Comparison of ENCODE assay signal across 8 mouse cellular contexts in genomic region chr17:78915772-78916171, GRCm38 (mm10). TPM values are rescaled to one million over a fixed set of nuclear protein-coding genes. Genes with fewer than 3 reads are reported as not detected.
A peak's percentile ranks its signal among the peaks of the same experiment; 100 is the strongest.
DNase-seq lines count a peak whose midpoint lies in the region; ATAC-seq and TF ChIP-seq lines count a peak whose summit lies in the region.

No protein-coding gene starts in this region.

- no peaks in the 10 kb centered on the region for H3K9me3 ChIP-seq in lung, postnatal 0 days (ENCODE audit: low read length)
- H3K9me3 ChIP-seq in embryonic facial prominence, embryonic 10.5 days, result no peaks in the 10 kb centered on the region
- no peaks in the 10 kb centered on the region for H3K9me3 ChIP-seq in intestine, embryonic 16.5 days (ENCODE audit: control insufficient read depth, low read length)

- DNase-seq in lung, postnatal 0 days (ENCODE audit: low spot score), result no peak
- no peak for DNase-seq in lung, postnatal 14 days
- no peak for DNase-seq in embryonic facial prominence, embryonic 10.5 days (ENCODE audit: low spot score)
- DNase-seq in retina, embryonic 14.5 days (ENCODE audit: low spot score), result peak; percentile 11
- DNase-seq in adrenal gland, adult (ENCODE audit: inconsistent age in 2 of 2, low spot score in 1 of 2), result no peak
- no peak for DNase-seq in layer of hippocampus, adult 8-10 months (ENCODE audit: low spot score in 2 of 2)
- DNase-seq in yolk sac, embryonic 10.5 days (ENCODE audit: low spot score), result no peak

- no peak for ATAC-seq in lung, postnatal 0 days
- ATAC-seq in intestine, embryonic 16.5 days, result peak; percentile 27

- WGBS in lung, postnatal 0 days, result 51% methylated on average over 6 of the region's 6 CpGs
- WGBS in embryonic facial prominence, embryonic 10.5 days, result 56% methylated on average over 6 of the region's 6 CpGs
- 49% methylated on average over 6 of the region's 6 CpGs for WGBS in intestine, embryonic 16.5 days

- H3K4me1 ChIP-seq in lung, postnatal 0 days (ENCODE audit: insufficient read depth, low read depth, low read length), result peaks cover 5% of the 10 kb centered on the region; the same call in 1 of the 2 replicates
- H3K4me1 ChIP-seq in embryonic facial prominence, embryonic 10.5 days, result peaks cover 20% of the 10 kb centered on the region
- H3K4me1 ChIP-seq in intestine, embryonic 16.5 days (ENCODE audit: control insufficient read depth, insufficient read depth, low read length), result peaks cover 8% of the 10 kb centered on the region; the same call in 1 of the 2 replicates

- H3K4me3 ChIP-seq in lung, postnatal 0 days (ENCODE audit: low read depth, low read length), result peak overlapping the region; percentile 67
- peak overlapping the region; percentile 70 for H3K4me3 ChIP-seq in embryonic facial prominence, embryonic 10.5 days
- H3K4me3 ChIP-seq in intestine, embryonic 16.5 days (ENCODE audit: low read length), result peak overlapping the region; percentile 68

- no peak for TF ChIP-seq EP300 in lung, postnatal 0 days (IDR thresholded peaks at IDR 0.05)

- H3K27me3 ChIP-seq in lung, postnatal 0 days (replicated peaks; ENCODE audit: insufficient read depth, low read length), result no peaks in the 10 kb centered on the region
- H3K27me3 ChIP-seq in embryonic facial prominence, embryonic 10.5 days (replicated peaks; ENCODE audit: low read depth, poor library complexity, severe bottlenecking), result no peaks in the 10 kb centered on the region
- H3K27me3 ChIP-seq in intestine, embryonic 16.5 days (replicated peaks; ENCODE audit: control insufficient read depth, insufficient read depth, low read length), result no peaks in the 10 kb centered on the region

- peak overlapping the region; percentile 88; the same call in 1 of the 2 replicates for H3K27ac ChIP-seq in lung, postnatal 0 days (ENCODE audit: low read length)
- H3K27ac ChIP-seq in embryonic facial prominence, embryonic 10.5 days (replicated peaks), result peak overlapping the region; percentile 87
- H3K27ac ChIP-seq in intestine, embryonic 16.5 days (ENCODE audit: low read length), result 0 out of 2 replicates have a peak overlapping the region, but pooled peaks have one; percentile 8

- H3K36me3 ChIP-seq in lung, postnatal 0 days (ENCODE audit: insufficient read depth, low read length), result peaks cover 12% of the 10 kb centered on the region
- peaks cover 32% of the 10 kb centered on the region for H3K36me3 ChIP-seq in embryonic facial prominence, embryonic 10.5 days (replicated peaks)
- H3K36me3 ChIP-seq in intestine, embryonic 16.5 days (ENCODE audit: control insufficient read depth, insufficient read depth, low read length), result peaks cover 8% of the 10 kb centered on the region; the same call in 1 of the 2 replicates

- peak overlapping the region; percentile 60; the same call in 1 of the 2 replicates for H3K9ac ChIP-seq in lung, postnatal 0 days (replicated peaks; ENCODE audit: low read depth)
- peak overlapping the region; percentile 90 for H3K9ac ChIP-seq in intestine, embryonic 16.5 days (ENCODE audit: low read depth, low read length)

- TF ChIP-seq CTCF in lung, postnatal 0 days (IDR thresholded peaks at IDR 0.05), result no peak

- peak overlapping the region; percentile 84 for H3K4me2 ChIP-seq in lung, postnatal 0 days (replicated peaks; ENCODE audit: low read depth, low read length)
- H3K4me2 ChIP-seq in intestine, embryonic 16.5 days (ENCODE audit: low read depth, low read length), result peak overlapping the region; percentile 75

RNA-seq across cellular contexts. Expression of gene Cebpzos, which starts 0.5 kb away (rescaled TPM):
- polyA plus RNA-seq in lung, postnatal 0 days (2015; fragmentation: Nextera tagmentation; extraction: Ambion mirVana), result 67.5 and 68.1 TPM in 2 replicates
- 99.2 and 102 TPM in 2 replicates for polyA plus RNA-seq in embryonic facial prominence, embryonic 10.5 days (2016; fragmentation: Nextera tagmentation; extraction: Ambion mirVana)
- 120 and 124 TPM in 2 replicates for polyA plus RNA-seq in intestine, embryonic 16.5 days (2015; fragmentation: Nextera tagmentation; extraction: Ambion mirVana)
- 10 to 100 TPM; 25.3 to 28.4 (median 26.6) TPM for total RNA-seq in layer of hippocampus, adult 8-10 months (2022)

RNA-seq across cellular contexts. Expression of gene Sult6b1, which starts 9.0 kb away (rescaled TPM):
- polyA plus RNA-seq in lung, postnatal 0 days (2015; fragmentation: Nextera tagmentation; extraction: Ambion mirVana), result 0.10 TPM in 1 of 2 replicates, not detected in the other
- 0.19 TPM in 1 of 2 replicates, not detected in the other for polyA plus RNA-seq in embryonic facial prominence, embryonic 10.5 days (2016; fragmentation: Nextera tagmentation; extraction: Ambion mirVana)
- 0.12 and 0.18 TPM in 2 replicates for polyA plus RNA-seq in intestine, embryonic 16.5 days (2015; fragmentation: Nextera tagmentation; extraction: Ambion mirVana)
- total RNA-seq in layer of hippocampus, adult 8-10 months (2022), result under 1 TPM in 1 of 4 experiments, not detected in 3; 0.49 TPM

RNA-seq across cellular contexts. Expression of gene Cebpz, which starts 21.1 kb away (rescaled TPM):
- polyA plus RNA-seq in lung, postnatal 0 days (2015; fragmentation: Nextera tagmentation; extraction: Ambion mirVana), result 43.4 and 47.6 TPM in 2 replicates
- polyA plus RNA-seq in embryonic facial prominence, embryonic 10.5 days (2016; fragmentation: Nextera tagmentation; extraction: Ambion mirVana), result 57.8 and 66.2 TPM in 2 replicates
- 38.9 and 41.7 TPM in 2 replicates for polyA plus RNA-seq in intestine, embryonic 16.5 days (2015; fragmentation: Nextera tagmentation; extraction: Ambion mirVana)
- 10 to 100 TPM; 30.9 to 40.3 (median 34.4) TPM for total RNA-seq in layer of hippocampus, adult 8-10 months (2022)

RNA-seq across cellular contexts. Expression of gene Ndufaf7, which starts 21.2 kb away (rescaled TPM):
- 37.7 and 42.9 TPM in 2 replicates for polyA plus RNA-seq in lung, postnatal 0 days (2015; fragmentation: Nextera tagmentation; extraction: Ambion mirVana)
- polyA plus RNA-seq in embryonic facial prominence, embryonic 10.5 days (2016; fragmentation: Nextera tagmentation; extraction: Ambion mirVana), result 47.1 and 48.7 TPM in 2 replicates
- polyA plus RNA-seq in intestine, embryonic 16.5 days (2015; fragmentation: Nextera tagmentation; extraction: Ambion mirVana), result 46.7 and 50.1 TPM in 2 replicates
- 10 to 100 TPM; 52.0 to 63.0 (median 56.5) TPM for total RNA-seq in layer of hippocampus, adult 8-10 months (2022)

RNA-seq across cellular contexts. Expression of gene Eif2ak2, which starts 33.4 kb away (rescaled TPM):
- polyA plus RNA-seq in lung, postnatal 0 days (2015; fragmentation: Nextera tagmentation; extraction: Ambion mirVana), result 11.1 and 11.4 TPM in 2 replicates
- polyA plus RNA-seq in embryonic facial prominence, embryonic 10.5 days (2016; fragmentation: Nextera tagmentation; extraction: Ambion mirVana), result 6.0 and 7.6 TPM in 2 replicates
- 11.0 and 14.5 TPM in 2 replicates for polyA plus RNA-seq in intestine, embryonic 16.5 days (2015; fragmentation: Nextera tagmentation; extraction: Ambion mirVana)
- total RNA-seq in layer of hippocampus, adult 8-10 months (2022), result 10 to 100 TPM in 1 of 4 experiments, 1 to 10 TPM in 3; 4.2 to 10.4 (median 6.5) TPM

Comparison
In these comparisons a context has a peak if more than half of its experiments do, and no peak if none do; other contexts are left out.
1. H3K27ac ChIP-seq: peak in every context shown above with its lines; median percentile 88 in lung, postnatal 0 days; 87 in embryonic facial prominence, embryonic 10.5 days; 8 in intestine, embryonic 16.5 days.